Mouse (Mus musculus) hindbrain, embryonic 13.5 days (tissue): ENCODE data around the gene Hivep2. TPM values are rescaled to one million over a fixed set of nuclear protein-coding genes. Genes with fewer than 3 reads are reported as not detected.

Source experiments
- ATAC-seq: fragments of 200-750 bp; cut with Nextera tagmentation; 2 replicates; pipeline ENCODE4 v1.8.0; 2017; ENCODE audit warnings: moderate TSS enrichment; ENCODE audit not compliant: low FRiP score
- H3K27ac ChIP-seq: fragments of 300-500 bp; sonication (generic); 2 replicates; pipeline ENCODE4 v1.5.1; 2015; ENCODE audit warnings: inconsistent platforms, mild to moderate bottlenecking, moderate library complexity
- H3K27me3 ChIP-seq: fragments of 300-500 bp; sonication (generic); 2 replicates; pipeline ENCODE4 v1.6.1; 2015; ENCODE audit warnings: mild to moderate bottlenecking, inconsistent platforms
- H3K36me3 ChIP-seq: fragments of 300-500 bp; sonication (generic); 2 replicates; pipeline ENCODE4 v1.6.1; 2015; ENCODE audit warnings: mild to moderate bottlenecking, inconsistent platforms
- H3K4me1 ChIP-seq: fragments of 300-500 bp; sonication (generic); replicated peaks from 2 replicates; pipeline ENCODE4 v1.6.1; 2015; ENCODE audit warnings: inconsistent platforms
- H3K4me2 ChIP-seq: fragments of 300-500 bp; sonication (generic); 2 replicates; pipeline ENCODE4 v1.6.1; 2015; ENCODE audit warnings: inconsistent platforms, mild to moderate bottlenecking, moderate library complexity
- H3K4me3 ChIP-seq: fragments of 300-500 bp; sonication (generic); 2 replicates; pipeline ENCODE4 v1.5.1; 2015; ENCODE audit warnings: mild to moderate bottlenecking, inconsistent platforms
- H3K9ac ChIP-seq: fragments of 300-500 bp; sonication (generic); 2 replicates; pipeline ENCODE4 v1.6.1; 2015; ENCODE audit warnings: mild to moderate bottlenecking, inconsistent platforms
- H3K9me3 ChIP-seq: fragments of 300-500 bp; sonication (generic); 2 replicates; pipeline ENCODE4 v1.6.1; 2016; ENCODE audit warnings: inconsistent platforms
- WGBS: fragments of 180-500 bp; shearing (Covaris S2); methylation state at CpG from one replicate; pipeline ENCODE4 v1.1.7; 2015; 5-methylcytosine and 5-hydroxymethylcytosine counted together
- polyA plus RNA-seq: library from polyadenylated mRNA; unstranded; fragments of >200 nt; fragmentation: Nextera tagmentation; extraction: Ambion mirVana; gene quantifications from 2 replicates; pipeline ENCODE4 v1.2.1, GENCODE M21; 2015

Gene Hivep2
- polyA plus RNA-seq, 1 experiment from 2014 or later, result 7.0 TPM

GRCm38 (mm10) chr10:14168869-14169566, 203.1 kb downstream of the Hivep2 start:
- H3K27ac ChIP-seq, result no peak overlapping the region
- H3K9ac ChIP-seq, result no peak overlapping the region
- H3K9me3 ChIP-seq, result no peaks in the 10 kb centered on the region
- no peak for ATAC-seq
- WGBS, result 83% methylated on average over 5 of the region's 5 CpGs
- H3K27me3 ChIP-seq, result no peaks in the 10 kb centered on the region
- no peak overlapping the region for H3K4me2 ChIP-seq
- H3K4me1 ChIP-seq, result 0 out of 2 replicates have a peak, but pooled peaks cover 3% of the 10 kb centered on the region
- no peaks in the 10 kb centered on the region for H3K36me3 ChIP-seq
- H3K4me3 ChIP-seq, result no peak overlapping the region

- H3K9me3 ChIP-seq, result no peaks in the 10 kb centered on the region
- no peak overlapping the region for H3K4me3 ChIP-seq
- H3K4me2 ChIP-seq, result no peak overlapping the region
- H3K4me1 ChIP-seq, result no peaks in the 10 kb centered on the region
- H3K27me3 ChIP-seq, result no peaks in the 10 kb centered on the region
- no peak overlapping the region for H3K27ac ChIP-seq
- WGBS, result 66% methylated on average over 4 of the region's 4 CpGs
- H3K9ac ChIP-seq, result no peak overlapping the region
- ATAC-seq, result no peak
- H3K36me3 ChIP-seq, result no peaks in the 10 kb centered on the region
Measured at GRCm38 (mm10) chr10:14174124-14174523, 208.2 kb downstream of the Hivep2 start.

GRCm38 (mm10) chr10:14179424-14180339, 213.8 kb downstream of the Hivep2 start:
- Histone ChIP-seq H3K4me2 (no peak overlapping the region), H3K27ac (no peak overlapping the region), H3K36me3 (no peaks in the 10 kb centered on the region), H3K4me1 (no peaks in the 10 kb centered on the region), H3K9me3 (no peaks in the 10 kb centered on the region), H3K9ac (no peak overlapping the region), H3K4me3 (no peak overlapping the region), H3K27me3 (no peaks in the 10 kb centered on the region)
- WGBS, result 81% methylated on average over 19 of the region's 19 CpGs
- ATAC-seq, result no peak

GRCm38 (mm10) chr10:14186352-14186976, 220.6 kb downstream of the Hivep2 start:
- H3K4me2 ChIP-seq, result no peak overlapping the region
- no peaks in the 10 kb centered on the region for H3K9me3 ChIP-seq
- 86% methylated on average over 11 of the region's 11 CpGs for WGBS
- ATAC-seq, result no peak
- H3K27me3 ChIP-seq, result no peaks in the 10 kb centered on the region
- H3K27ac ChIP-seq, result no peak overlapping the region
- H3K4me3 ChIP-seq, result no peak overlapping the region
- no peaks in the 10 kb centered on the region for H3K4me1 ChIP-seq
- H3K9ac ChIP-seq, result no peak overlapping the region
- H3K36me3 ChIP-seq, result no peaks in the 10 kb centered on the region

- H3K4me3 ChIP-seq, result no peak overlapping the region
- H3K4me2 ChIP-seq, result no peak overlapping the region
- no peak for ATAC-seq
- 76% methylated on average over 4 of the region's 4 CpGs for WGBS
- H3K9me3 ChIP-seq, result no peaks in the 10 kb centered on the region
- H3K36me3 ChIP-seq, result no peaks in the 10 kb centered on the region
- H3K27me3 ChIP-seq, result no peaks in the 10 kb centered on the region
- H3K9ac ChIP-seq, result no peak overlapping the region
- no peak overlapping the region for H3K27ac ChIP-seq
- H3K4me1 ChIP-seq, result peaks cover 8% of the 10 kb centered on the region; the same call in 1 of the 2 replicates
Measured at GRCm38 (mm10) chr10:14189050-14189449, 223.2 kb downstream of the Hivep2 start.

- Histone ChIP-seq H3K36me3 (no peaks in the 10 kb centered on the region), H3K4me1 (peaks cover 12% of the 10 kb centered on the region; the same call in 1 of the 2 replicates), H3K4me3 (no peak overlapping the region), H3K9me3 (no peaks in the 10 kb centered on the region), H3K4me2 (no peak overlapping the region), H3K27ac (no peak overlapping the region), H3K9ac (no peak overlapping the region), H3K27me3 (no peaks in the 10 kb centered on the region)
- 85% methylated on average over 10 of the region's 10 CpGs for WGBS
- ATAC-seq, result no peak
Measured at GRCm38 (mm10) chr10:14191202-14191601, 225.3 kb downstream of the Hivep2 start.

- 89% methylated on average over 4 of the region's 4 CpGs for WGBS
- H3K36me3 ChIP-seq, result no peaks in the 10 kb centered on the region
- no peak overlapping the region for H3K4me3 ChIP-seq
- H3K27me3 ChIP-seq, result no peaks in the 10 kb centered on the region
- no peak for ATAC-seq
- H3K4me2 ChIP-seq, result no peak overlapping the region
- H3K9ac ChIP-seq, result no peak overlapping the region
- H3K9me3 ChIP-seq, result no peaks in the 10 kb centered on the region
- no peak overlapping the region for H3K27ac ChIP-seq
- H3K4me1 ChIP-seq, result peaks cover 13% of the 10 kb centered on the region; the same call in 1 of the 2 replicates
Measured at GRCm38 (mm10) chr10:14192156-14192555, 226.3 kb downstream of the Hivep2 start.

GRCm38 (mm10) chr10:14193702-14194101, 227.8 kb downstream of the Hivep2 start:
- Histone ChIP-seq H3K36me3 (no peaks in the 10 kb centered on the region), H3K4me1 (peaks cover 13% of the 10 kb centered on the region; the same call in 1 of the 2 replicates), H3K27me3 (no peaks in the 10 kb centered on the region), H3K4me3 (no peak overlapping the region), H3K27ac (no peak overlapping the region), H3K9me3 (no peaks in the 10 kb centered on the region), H3K4me2 (no peak overlapping the region), H3K9ac (no peak overlapping the region)
- 38% methylated on average over 4 of the region's 4 CpGs for WGBS
- no peak for ATAC-seq

GRCm38 (mm10) chr10:14195778-14196650, 230.1 kb downstream of the Hivep2 start:
- WGBS, result 65% methylated on average over 17 of the region's 17 CpGs
- no peak overlapping the region for H3K9ac ChIP-seq
- no peaks in the 10 kb centered on the region for H3K36me3 ChIP-seq
- H3K4me1 ChIP-seq, result peaks cover 13% of the 10 kb centered on the region; the same call in 1 of the 2 replicates
- no peaks in the 10 kb centered on the region for H3K27me3 ChIP-seq
- H3K4me2 ChIP-seq, result no peak overlapping the region
- H3K9me3 ChIP-seq, result no peaks in the 10 kb centered on the region
- H3K27ac ChIP-seq, result no peak overlapping the region
- no peak overlapping the region for H3K4me3 ChIP-seq
- peak; percentile 34; the same call in 1 of the 2 replicates for ATAC-seq

GRCm38 (mm10) chr10:14196785-14197184, 230.9 kb downstream of the Hivep2 start:
- Histone ChIP-seq H3K4me3 (no peak overlapping the region), H3K36me3 (no peaks in the 10 kb centered on the region), H3K4me1 (peaks cover 13% of the 10 kb centered on the region; the same call in 1 of the 2 replicates), H3K27me3 (no peaks in the 10 kb centered on the region), H3K27ac (no peak overlapping the region), H3K9ac (no peak overlapping the region), H3K4me2 (no peak overlapping the region), H3K9me3 (no peaks in the 10 kb centered on the region)
- no peak for ATAC-seq
- 91% methylated on average over 7 of the region's 7 CpGs for WGBS

GRCm38 (mm10) chr10:14197261-14197660, 231.4 kb downstream of the Hivep2 start:
- no peaks in the 10 kb centered on the region for H3K36me3 ChIP-seq
- no peak overlapping the region for H3K4me3 ChIP-seq
- no peaks in the 10 kb centered on the region for H3K27me3 ChIP-seq
- H3K4me1 ChIP-seq, result peaks cover 13% of the 10 kb centered on the region; the same call in 1 of the 2 replicates
- no peak overlapping the region for H3K9ac ChIP-seq
- ATAC-seq, result no peak
- WGBS, result 79% methylated on average over 6 of the region's 6 CpGs
- H3K4me2 ChIP-seq, result no peak overlapping the region
- no peak overlapping the region for H3K27ac ChIP-seq
- no peaks in the 10 kb centered on the region for H3K9me3 ChIP-seq
